Mouse (Mus musculus): ENCODE results near the gene Hnrnpab. TPM values are rescaled to one million over a fixed set of nuclear protein-coding genes. Genes with fewer than 3 reads are reported as not detected.

Gene Hnrnpab
- polyA plus RNA-seq, 1 experiment from 2014 or later = 130 TPM

GRCm38 (mm10) chr11:51577587-51577986, 29.1 kb downstream of the Hnrnpab start:
- WGBS (ENCODE audit: insufficient replicate concordance) = 41% methylated on average over 7 of the region's 7 CpGs

GRCm38 (mm10) chr11:51576454-51576853, 30.2 kb downstream of the Hnrnpab start:
- WGBS (ENCODE audit: insufficient replicate concordance) = 60% methylated on average over 4 of the region's 4 CpGs

More at GRCm38 (mm10) chr11:51577587-51577986, 29.1 kb downstream of the Hnrnpab start:
- H3K27me3 ChIP-seq (ENCODE audit: control insufficient read depth, insufficient read depth, low read depth, low read length) = no peaks in the 10 kb centered on the region
- no peaks in the 10 kb centered on the region for H3K36me3 ChIP-seq (ENCODE audit: control insufficient read depth, insufficient read depth)
- H3K9ac ChIP-seq (ENCODE audit: low read depth, low read length) = no peak overlapping the region
- H3K4me2 ChIP-seq (ENCODE audit: low read depth, low read length) = no peak overlapping the region
- H3K9me3 ChIP-seq (replicated peaks; ENCODE audit: control insufficient read depth, low read length) = no peaks in the 10 kb centered on the region
- no peak overlapping the region for H3K4me3 ChIP-seq (ENCODE audit: low read depth, low read length)
- no peak overlapping the region for H3K27ac ChIP-seq (ENCODE audit: low read length)
- H3K4me1 ChIP-seq (ENCODE audit: control insufficient read depth, low read depth, low read length) = no peaks in the 10 kb centered on the region
- ATAC-seq (ENCODE audit: low read depth) = no peak

GRCm38 (mm10) chr11:51568801-51569200, 37.8 kb downstream of the Hnrnpab start:
- H3K4me1 ChIP-seq (ENCODE audit: control insufficient read depth, low read depth, low read length) = no peaks in the 10 kb centered on the region
- no peak overlapping the region for H3K4me2 ChIP-seq (ENCODE audit: low read depth, low read length)
- no peak overlapping the region for H3K27ac ChIP-seq (ENCODE audit: low read length)
- H3K9ac ChIP-seq (ENCODE audit: low read depth, low read length) = no peak overlapping the region
- H3K27me3 ChIP-seq (ENCODE audit: control insufficient read depth, insufficient read depth, low read depth, low read length) = no peaks in the 10 kb centered on the region
- H3K4me3 ChIP-seq (ENCODE audit: low read depth, low read length) = no peak overlapping the region
- 79% methylated on average over 4 of the region's 4 CpGs for WGBS (ENCODE audit: insufficient replicate concordance)
- no peaks in the 10 kb centered on the region for H3K36me3 ChIP-seq (ENCODE audit: control insufficient read depth, insufficient read depth)
- ATAC-seq (ENCODE audit: low read depth) = no peak
- H3K9me3 ChIP-seq (replicated peaks; ENCODE audit: control insufficient read depth, low read length) = no peaks in the 10 kb centered on the region

More at GRCm38 (mm10) chr11:51576454-51576853, 30.2 kb downstream of the Hnrnpab start:
- H3K4me3 ChIP-seq (ENCODE audit: low read depth, low read length) = no peak overlapping the region
- no peaks in the 10 kb centered on the region for H3K36me3 ChIP-seq (ENCODE audit: control insufficient read depth, insufficient read depth)
- H3K27me3 ChIP-seq (ENCODE audit: control insufficient read depth, insufficient read depth, low read depth, low read length) = no peaks in the 10 kb centered on the region
- no peak overlapping the region for H3K9ac ChIP-seq (ENCODE audit: low read depth, low read length)
- no peak overlapping the region for H3K4me2 ChIP-seq (ENCODE audit: low read depth, low read length)
- no peaks in the 10 kb centered on the region for H3K4me1 ChIP-seq (ENCODE audit: control insufficient read depth, low read depth, low read length)
- ATAC-seq (ENCODE audit: low read depth) = no peak
- H3K9me3 ChIP-seq (replicated peaks; ENCODE audit: control insufficient read depth, low read length) = no peaks in the 10 kb centered on the region
- no peak overlapping the region for H3K27ac ChIP-seq (ENCODE audit: low read length)

- H3K9me3 ChIP-seq (replicated peaks; ENCODE audit: control insufficient read depth, low read length) = no peaks in the 10 kb centered on the region
- H3K27ac ChIP-seq (ENCODE audit: low read length) = no peak overlapping the region
- no peak overlapping the region for H3K9ac ChIP-seq (ENCODE audit: low read depth, low read length)
- ATAC-seq (ENCODE audit: low read depth) = no peak
- H3K36me3 ChIP-seq (ENCODE audit: control insufficient read depth, insufficient read depth) = no peaks in the 10 kb centered on the region
- no peak overlapping the region for H3K4me3 ChIP-seq (ENCODE audit: low read depth, low read length)
- H3K27me3 ChIP-seq (ENCODE audit: control insufficient read depth, insufficient read depth, low read depth, low read length) = no peaks in the 10 kb centered on the region
- WGBS (ENCODE audit: insufficient replicate concordance) = 75% methylated on average over 6 of the region's 6 CpGs
- no peak overlapping the region for H3K4me2 ChIP-seq (ENCODE audit: low read depth, low read length)
- H3K4me1 ChIP-seq (ENCODE audit: control insufficient read depth, low read depth, low read length) = no peaks in the 10 kb centered on the region
Observed at GRCm38 (mm10) chr11:51565951-51566350, 40.7 kb downstream of the Hnrnpab start.

GRCm38 (mm10) chr11:51565062-51565461, 41.6 kb downstream of the Hnrnpab start:
- H3K4me1 ChIP-seq (ENCODE audit: control insufficient read depth, low read depth, low read length) = no peaks in the 10 kb centered on the region
- no peak overlapping the region for H3K4me2 ChIP-seq (ENCODE audit: low read depth, low read length)
- H3K27ac ChIP-seq (ENCODE audit: low read length) = no peak overlapping the region
- no peaks in the 10 kb centered on the region for H3K27me3 ChIP-seq (ENCODE audit: control insufficient read depth, insufficient read depth, low read depth, low read length)
- 0 out of 2 replicates have a peak, but pooled peaks have one; percentile 21 for ATAC-seq (ENCODE audit: low read depth)
- H3K4me3 ChIP-seq (ENCODE audit: low read depth, low read length) = no peak overlapping the region
- no peaks in the 10 kb centered on the region for H3K9me3 ChIP-seq (replicated peaks; ENCODE audit: control insufficient read depth, low read length)
- H3K9ac ChIP-seq (ENCODE audit: low read depth, low read length) = no peak overlapping the region
- 19% methylated on average over 3 of the region's 3 CpGs for WGBS (ENCODE audit: insufficient replicate concordance)
- no peaks in the 10 kb centered on the region for H3K36me3 ChIP-seq (ENCODE audit: control insufficient read depth, insufficient read depth)

- Histone ChIP-seq H3K4me2 (ENCODE audit: low read depth, low read length) (no peak overlapping the region), H3K27ac (ENCODE audit: low read length) (no peak overlapping the region), H3K9ac (ENCODE audit: low read depth, low read length) (no peak overlapping the region), H3K4me1 (ENCODE audit: control insufficient read depth, low read depth, low read length) (no peaks in the 10 kb centered on the region), H3K4me3 (ENCODE audit: low read depth, low read length) (no peak overlapping the region), H3K9me3 (replicated peaks; ENCODE audit: control insufficient read depth, low read length) (no peaks in the 10 kb centered on the region), H3K27me3 (ENCODE audit: control insufficient read depth, insufficient read depth, low read depth, low read length) (no peaks in the 10 kb centered on the region), H3K36me3 (ENCODE audit: control insufficient read depth, insufficient read depth) (no peaks in the 10 kb centered on the region)
- ATAC-seq (ENCODE audit: low read depth) = no peak
- WGBS (ENCODE audit: insufficient replicate concordance) = 56% methylated on average over 1 of the region's 1 CpGs
Observed at GRCm38 (mm10) chr11:51563276-51563675, 43.4 kb downstream of the Hnrnpab start.

GRCm38 (mm10) chr11:51555066-51555465, 51.6 kb downstream of the Hnrnpab start:
- no peak overlapping the region for H3K27ac ChIP-seq (ENCODE audit: low read length)
- H3K4me1 ChIP-seq (ENCODE audit: control insufficient read depth, low read depth, low read length) = no peaks in the 10 kb centered on the region
- 19% methylated on average over 2 of the region's 2 CpGs for WGBS (ENCODE audit: insufficient replicate concordance)
- no peak overlapping the region for H3K9ac ChIP-seq (ENCODE audit: low read depth, low read length)
- no peak for ATAC-seq (ENCODE audit: low read depth)
- H3K36me3 ChIP-seq (ENCODE audit: control insufficient read depth, insufficient read depth) = no peaks in the 10 kb centered on the region
- no peaks in the 10 kb centered on the region for H3K27me3 ChIP-seq (ENCODE audit: control insufficient read depth, insufficient read depth, low read depth, low read length)
- no peak overlapping the region for H3K4me2 ChIP-seq (ENCODE audit: low read depth, low read length)
- no peaks in the 10 kb centered on the region for H3K9me3 ChIP-seq (replicated peaks; ENCODE audit: control insufficient read depth, low read length)
- H3K4me3 ChIP-seq (ENCODE audit: low read depth, low read length) = no peak overlapping the region

GRCm38 (mm10) chr11:51554590-51554989, 52.1 kb downstream of the Hnrnpab start:
- Histone ChIP-seq H3K4me2 (ENCODE audit: low read depth, low read length) (no peak overlapping the region), H3K4me1 (ENCODE audit: control insufficient read depth, low read depth, low read length) (no peaks in the 10 kb centered on the region), H3K9me3 (replicated peaks; ENCODE audit: control insufficient read depth, low read length) (no peaks in the 10 kb centered on the region), H3K27me3 (ENCODE audit: control insufficient read depth, insufficient read depth, low read depth, low read length) (no peaks in the 10 kb centered on the region), H3K4me3 (ENCODE audit: low read depth, low read length) (no peak overlapping the region), H3K36me3 (ENCODE audit: control insufficient read depth, insufficient read depth) (no peaks in the 10 kb centered on the region), H3K9ac (ENCODE audit: low read depth, low read length) (no peak overlapping the region), H3K27ac (ENCODE audit: low read length) (no peak overlapping the region)
- ATAC-seq (ENCODE audit: low read depth) = no peak
- WGBS (ENCODE audit: insufficient replicate concordance) = 62% methylated on average over 9 of the region's 10 CpGs

GRCm38 (mm10) chr11:51552091-51552490, 54.6 kb downstream of the Hnrnpab start:
- no peak for ATAC-seq (ENCODE audit: low read depth)
- Histone ChIP-seq H3K4me3 (ENCODE audit: low read depth, low read length) (no peak overlapping the region), H3K9ac (ENCODE audit: low read depth, low read length) (no peak overlapping the region), H3K4me2 (ENCODE audit: low read depth, low read length) (no peak overlapping the region), H3K4me1 (ENCODE audit: control insufficient read depth, low read depth, low read length) (no peaks in the 10 kb centered on the region), H3K9me3 (replicated peaks; ENCODE audit: control insufficient read depth, low read length) (no peaks in the 10 kb centered on the region), H3K27me3 (ENCODE audit: control insufficient read depth, insufficient read depth, low read depth, low read length) (no peaks in the 10 kb centered on the region), H3K36me3 (ENCODE audit: control insufficient read depth, insufficient read depth) (no peaks in the 10 kb centered on the region), H3K27ac (ENCODE audit: low read length) (no peak overlapping the region)
- WGBS (ENCODE audit: insufficient replicate concordance) = 54% methylated on average over 3 of the region's 3 CpGs

Data from liver, embryonic 16.5 days (tissue).